In genomic region chr6:128399421-128400185, GRCm38 (mm10) we compare ENCODE assay signal across 8 mouse cellular contexts. TPM values are rescaled to one million over a fixed set of nuclear protein-coding genes. Genes with fewer than 3 reads are reported as not detected.
DNase-seq lines count a peak whose midpoint lies in the region; ATAC-seq and TF ChIP-seq lines count a peak whose summit lies in the region.

No protein-coding gene starts in this region.

- DNase-seq in Muller cell, postnatal 12 days (ENCODE audit: inconsistent ontology term): peak; percentile 31
- DNase-seq in brain, adult 2 months (ENCODE audit: low read depth, low spot score): peak; percentile 81
- DNase-seq in liver: peak; percentile 19
- DNase-seq in thymus, postnatal 14 days: no peak
- no peak for DNase-seq in gastrocnemius, postnatal 36 days

- intact Hi-C loops in gastrocnemius, postnatal 36 days (cut with DNase I): no loop called here

- no peak overlapping the region for H3K27ac ChIP-seq in forebrain, embryonic 12.5 days
- H3K27ac ChIP-seq in intestine, postnatal 0 days (ENCODE audit: low read depth, low read length): no peak overlapping the region
- peak overlapping the region; percentile 81 for H3K27ac ChIP-seq in neural tube, embryonic 15.5 days (replicated peaks)

- no peak for TF ChIP-seq CTCF in intestine, postnatal 0 days (IDR thresholded peaks at IDR 0.05; ENCODE audit: low read depth)

- peak; percentile 68 for ATAC-seq in forebrain, embryonic 12.5 days (ENCODE audit: low FRiP score)
- peak; percentile 24; the same call in 1 of the 2 replicates for ATAC-seq in intestine, postnatal 0 days
- peak; percentile 90 for ATAC-seq in neural tube, embryonic 15.5 days (ENCODE audit: low FRiP score)

- H3K9me3 ChIP-seq in forebrain, embryonic 12.5 days: no peaks in the 10 kb centered on the region
- no peaks in the 10 kb centered on the region for H3K9me3 ChIP-seq in intestine, postnatal 0 days (ENCODE audit: control insufficient read depth)
- H3K9me3 ChIP-seq in neural tube, embryonic 15.5 days (replicated peaks): no peaks in the 10 kb centered on the region

- H3K9ac ChIP-seq in forebrain, embryonic 12.5 days: no peak overlapping the region
- 0 out of 2 replicates have a peak overlapping the region, but pooled peaks have one; percentile 27 for H3K9ac ChIP-seq in intestine, postnatal 0 days (ENCODE audit: low read depth, low read length)
- peak overlapping the region; percentile 49 for H3K9ac ChIP-seq in neural tube, embryonic 15.5 days (replicated peaks)

- H3K27me3 ChIP-seq in forebrain, embryonic 12.5 days: no peaks in the 10 kb centered on the region
- no peaks in the 10 kb centered on the region for H3K27me3 ChIP-seq in intestine, postnatal 0 days (replicated peaks; ENCODE audit: control insufficient read depth, insufficient read depth, low read length)
- H3K27me3 ChIP-seq in neural tube, embryonic 15.5 days (replicated peaks): no peaks in the 10 kb centered on the region

- WGBS in forebrain, embryonic 12.5 days: 53% methylated on average over 21 of the region's 21 CpGs
- WGBS in intestine, postnatal 0 days: 12% methylated on average over 13 of the region's 21 CpGs
- 27% methylated on average over 15 of the region's 21 CpGs for WGBS in neural tube, embryonic 15.5 days

- peaks cover 9% of the 10 kb centered on the region; the same call in 1 of the 2 replicates for H3K4me1 ChIP-seq in forebrain, embryonic 12.5 days
- no peaks in the 10 kb centered on the region for H3K4me1 ChIP-seq in intestine, postnatal 0 days (replicated peaks; ENCODE audit: control insufficient read depth, insufficient read depth, low read length)
- H3K4me1 ChIP-seq in neural tube, embryonic 15.5 days: peaks cover 33% of the 10 kb centered on the region

- H3K4me3 ChIP-seq in forebrain, embryonic 12.5 days (replicated peaks): no peak overlapping the region
- peak overlapping the region; percentile 29 for H3K4me3 ChIP-seq in intestine, postnatal 0 days (ENCODE audit: low read depth, low read length)
- H3K4me3 ChIP-seq in neural tube, embryonic 15.5 days (replicated peaks): peak overlapping the region; percentile 40

- peak overlapping the region; percentile 15 for H3K4me2 ChIP-seq in forebrain, embryonic 12.5 days
- peak overlapping the region; percentile 56 for H3K4me2 ChIP-seq in intestine, postnatal 0 days (replicated peaks; ENCODE audit: low read depth)
- H3K4me2 ChIP-seq in neural tube, embryonic 15.5 days: peak overlapping the region; percentile 59

- H3K36me3 ChIP-seq in forebrain, embryonic 12.5 days (replicated peaks): no peaks in the 10 kb centered on the region
- H3K36me3 ChIP-seq in intestine, postnatal 0 days (ENCODE audit: control insufficient read depth, insufficient read depth): no peaks in the 10 kb centered on the region
- no peaks in the 10 kb centered on the region for H3K36me3 ChIP-seq in neural tube, embryonic 15.5 days

RNA-seq across cellular contexts. Expression of gene Nrip2, which starts 0.5 kb away (rescaled TPM):
- 3.6 and 3.9 TPM in 2 replicates for polyA plus RNA-seq in forebrain, embryonic 12.5 days (2016; fragmentation: Nextera tagmentation; extraction: Ambion mirVana)
- polyA plus RNA-seq in intestine, postnatal 0 days (2015; fragmentation: Nextera tagmentation; extraction: Ambion mirVana): 2.3 and 3.4 TPM in 2 replicates
- polyA plus RNA-seq in neural tube, embryonic 15.5 days (2015; fragmentation: Nextera tagmentation; extraction: Ambion mirVana): 12.4 and 13.0 TPM in 2 replicates
- total RNA-seq in gastrocnemius, postnatal 36 days (2021): 1 to 10 TPM; 1.4 to 1.5 TPM

RNA-seq across cellular contexts. Expression of gene Gm44596, which starts 24.3 kb away (rescaled TPM):
- not detected in 2 replicates for polyA plus RNA-seq in forebrain, embryonic 12.5 days (2016; fragmentation: Nextera tagmentation; extraction: Ambion mirVana)
- polyA plus RNA-seq in intestine, postnatal 0 days (2015; fragmentation: Nextera tagmentation; extraction: Ambion mirVana): not detected in 2 replicates
- not detected in 2 replicates for polyA plus RNA-seq in neural tube, embryonic 15.5 days (2015; fragmentation: Nextera tagmentation; extraction: Ambion mirVana)
- total RNA-seq in gastrocnemius, postnatal 36 days (2021): not detected

RNA-seq across cellular contexts. Expression of gene Tex52, which starts 24.3 kb away (rescaled TPM):
- polyA plus RNA-seq in forebrain, embryonic 12.5 days (2016; fragmentation: Nextera tagmentation; extraction: Ambion mirVana): 0.88 and 1.0 TPM in 2 replicates
- polyA plus RNA-seq in intestine, postnatal 0 days (2015; fragmentation: Nextera tagmentation; extraction: Ambion mirVana): not detected in 2 replicates
- 0.33 and 0.54 TPM in 2 replicates for polyA plus RNA-seq in neural tube, embryonic 15.5 days (2015; fragmentation: Nextera tagmentation; extraction: Ambion mirVana)
- not detected for total RNA-seq in gastrocnemius, postnatal 36 days (2021)

RNA-seq across cellular contexts. Expression of gene Itfg2, which starts 25.1 kb away (rescaled TPM):
- polyA plus RNA-seq in forebrain, embryonic 12.5 days (2016; fragmentation: Nextera tagmentation; extraction: Ambion mirVana): 34.7 and 37.2 TPM in 2 replicates
- 9.4 and 11.9 TPM in 2 replicates for polyA plus RNA-seq in intestine, postnatal 0 days (2015; fragmentation: Nextera tagmentation; extraction: Ambion mirVana)
- polyA plus RNA-seq in neural tube, embryonic 15.5 days (2015; fragmentation: Nextera tagmentation; extraction: Ambion mirVana): 44.0 and 46.5 TPM in 2 replicates
- 10 to 100 TPM; 15.3 to 19.5 TPM for total RNA-seq in gastrocnemius, postnatal 36 days (2021)

RNA-seq across cellular contexts. Expression of gene Foxm1, which starts 36.8 kb away (rescaled TPM):
- 74.6 and 86.2 TPM in 2 replicates for polyA plus RNA-seq in forebrain, embryonic 12.5 days (2016; fragmentation: Nextera tagmentation; extraction: Ambion mirVana)
- polyA plus RNA-seq in intestine, postnatal 0 days (2015; fragmentation: Nextera tagmentation; extraction: Ambion mirVana): 4.7 and 5.7 TPM in 2 replicates
- 5.3 and 11.7 TPM in 2 replicates for polyA plus RNA-seq in neural tube, embryonic 15.5 days (2015; fragmentation: Nextera tagmentation; extraction: Ambion mirVana)
- total RNA-seq in gastrocnemius, postnatal 36 days (2021): 1 to 10 TPM in 1 of 2 experiments, under 1 TPM in 1; 0.62 to 1.0 TPM

Comparison
In these comparisons a context has a peak if more than half of its experiments do, and no peak if none do; other contexts are left out.
1. DNase-seq: peak in Muller cell, postnatal 12 days (single experiment), brain, adult 2 months (single experiment) and liver (single experiment); none in thymus, postnatal 14 days (single experiment) and gastrocnemius, postnatal 36 days (0 of 2).
2. ATAC-seq: peak in every context shown above with its lines; median percentile 90 in neural tube, embryonic 15.5 days; 68 in forebrain, embryonic 12.5 days; 24 in intestine, postnatal 0 days.
3. Peak in every context shown above with its lines, with median percentiles within 50 percentile points of each other: H3K4me2 ChIP-seq.